Mouse (Mus musculus) embryonic facial prominence, embryonic 11.5 days (tissue): ENCODE data around the gene Fabp3. TPM values are rescaled to one million over a fixed set of nuclear protein-coding genes. Genes with fewer than 3 reads are reported as not detected.

Experiments used
- ATAC-seq: fragments of 200-750 bp; cut with Nextera tagmentation; replicated peaks from 2 replicates; pipeline ENCODE4 v1.8.0; 2017; ENCODE audit warnings: low read depth; ENCODE audit not compliant: insufficient number of reproducible peaks, low FRiP score, low TSS enrichment
- DNase-seq: peaks from one replicate; pipeline ENCODE4 v3.0.0-alpha.2; 2015; ENCODE audit warnings: low spot score
- H3K27ac ChIP-seq: fragments of 300-500 bp; sonication (generic); replicated peaks from 2 replicates; pipeline ENCODE4 v1.5.1; 2014; ENCODE audit warnings: mild to moderate bottlenecking, low read depth, low read length, control low read depth
- H3K27me3 ChIP-seq: fragments of 300-500 bp; sonication (generic); 2 replicates; pipeline ENCODE4 v1.6.1; 2014; ENCODE audit warnings: mild to moderate bottlenecking, low read length, moderate library complexity, mixed read lengths; ENCODE audit not compliant: control insufficient read depth, insufficient read depth
- H3K36me3 ChIP-seq: fragments of 300-500 bp; sonication (generic); replicated peaks from 2 replicates; pipeline ENCODE4 v1.6.1; 2014; ENCODE audit warnings: low read depth, mild to moderate bottlenecking, low read length, moderate library complexity, mixed read lengths; ENCODE audit not compliant: control insufficient read depth, insufficient read depth
- H3K4me1 ChIP-seq: fragments of 300-500 bp; sonication (generic); 2 replicates; pipeline ENCODE4 v1.6.1; 2014; ENCODE audit warnings: low read length, mixed read lengths; ENCODE audit not compliant: control insufficient read depth, insufficient read depth
- H3K4me2 ChIP-seq: fragments of 300-500 bp; sonication (generic); 2 replicates; pipeline ENCODE4 v1.6.1; 2014; ENCODE audit warnings: low read depth, mild to moderate bottlenecking, control low read depth, low read length, moderate library complexity
- H3K4me3 ChIP-seq: fragments of 300-500 bp; sonication (generic); 2 replicates; pipeline ENCODE4 v1.5.1; 2014; ENCODE audit warnings: low read depth, low read length, control low read depth
- H3K9ac ChIP-seq: fragments of 300-500 bp; sonication (generic); replicated peaks from 2 replicates; pipeline ENCODE4 v1.6.1; 2014; ENCODE audit warnings: mild to moderate bottlenecking, control low read depth, low read length
- H3K9me3 ChIP-seq: fragments of 300-500 bp; sonication (generic); replicated peaks from 2 replicates; pipeline ENCODE4 v1.6.1; 2016; ENCODE audit warnings: mild to moderate bottlenecking, low read length, inconsistent platforms, mixed read lengths; ENCODE audit not compliant: control insufficient read depth
- WGBS: fragments of 180-500 bp; shearing (Covaris S2); extraction: QIAGEN DNeasy Blood & Tissue Kit; methylation state at CpG from one replicate; pipeline ENCODE4 v1.1.7; 2014; 5-methylcytosine and 5-hydroxymethylcytosine counted together
- polyA plus RNA-seq: library from polyadenylated mRNA; unstranded; fragments of >200 nt; fragmentation: Nextera tagmentation; extraction: Ambion mirVana; gene quantifications from 2 replicates; pipeline ENCODE4 v1.2.1, GENCODE M21; 2014

Gene Fabp3
- polyA plus RNA-seq, 1 experiment from 2014 or later: 12.4 TPM

DNA sequence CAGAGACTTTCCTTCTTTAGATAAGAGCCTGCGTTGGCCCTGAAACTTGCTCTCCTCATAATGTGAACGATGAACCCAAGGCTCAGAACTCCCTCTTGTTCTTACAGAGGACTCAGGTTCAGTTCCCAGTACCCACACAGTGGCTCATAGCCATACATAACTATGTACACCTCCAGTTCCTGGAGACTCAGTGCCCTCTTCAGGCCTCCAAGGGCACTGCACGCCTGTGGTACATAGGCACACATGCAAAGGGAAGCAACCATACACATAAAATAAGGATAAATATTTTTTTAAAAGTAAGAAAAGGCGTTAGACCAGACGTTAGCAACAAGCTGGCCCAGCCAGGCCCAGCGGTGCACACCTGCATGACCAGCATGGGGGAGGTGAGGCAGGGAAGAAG lies 41.3 kb downstream of the Fabp3 start:
- Histone ChIP-seq H3K36me3 (no peaks in the 10 kb centered on the region; the same call in 1 of the 2 replicates), H3K4me2 (no peak overlapping the region), H3K4me3 (no peak overlapping the region), H3K9me3 (no peaks in the 10 kb centered on the region), H3K4me1 (no peaks in the 10 kb centered on the region), H3K9ac (no peak overlapping the region), H3K27ac (no peak overlapping the region), H3K27me3 (no peaks in the 10 kb centered on the region)
- ATAC-seq (no peak), DNase-seq (no peak)
- 93% methylated on average over 6 of the region's 6 CpGs for WGBS

DNA sequence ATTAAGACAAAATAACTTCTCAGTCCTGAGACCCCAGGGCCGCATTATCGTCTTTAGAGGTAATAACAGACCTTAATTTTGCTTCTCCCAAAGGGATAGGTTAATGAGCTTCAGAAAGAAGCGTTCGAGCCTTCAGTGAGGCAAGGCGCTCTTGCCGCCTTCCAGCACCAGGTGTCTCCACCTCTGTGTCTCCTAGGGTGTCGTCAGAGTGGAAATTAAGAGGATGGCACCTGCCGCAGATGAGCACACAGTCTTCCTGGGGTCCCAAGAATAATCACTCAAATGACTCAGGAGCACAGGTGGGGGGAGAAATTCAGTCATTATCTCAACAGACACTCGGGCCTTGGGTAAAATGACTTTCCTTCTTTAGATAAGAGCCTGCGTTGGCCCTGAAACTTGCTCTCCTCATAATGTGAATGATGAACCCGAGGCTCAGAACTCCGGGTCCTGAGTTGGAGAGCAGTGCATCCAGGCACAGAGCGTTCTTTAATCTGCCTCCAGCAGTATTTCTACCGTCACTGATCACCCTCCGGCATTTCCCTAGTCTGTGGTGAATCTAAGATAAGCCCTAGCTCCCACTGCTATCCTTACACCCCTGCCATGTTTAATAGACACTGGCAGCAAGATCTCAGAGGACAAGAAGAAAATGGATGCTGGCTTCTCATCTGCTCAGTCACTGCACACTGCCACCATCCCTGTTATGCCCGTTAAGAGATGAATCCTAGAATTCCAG lies 42.5 kb downstream of the Fabp3 start:
- H3K4me3 ChIP-seq: no peak overlapping the region
- no peaks in the 10 kb centered on the region for H3K9me3 ChIP-seq
- H3K4me1 ChIP-seq: no peaks in the 10 kb centered on the region
- ATAC-seq (no peak), DNase-seq (no peak)
- no peak overlapping the region for H3K9ac ChIP-seq
- H3K4me2 ChIP-seq: no peak overlapping the region
- H3K36me3 ChIP-seq: no peaks in the 10 kb centered on the region; the same call in 1 of the 2 replicates
- H3K27me3 ChIP-seq: no peaks in the 10 kb centered on the region
- H3K27ac ChIP-seq: no peak overlapping the region
- 90% methylated on average over 16 of the region's 16 CpGs for WGBS

DNA sequence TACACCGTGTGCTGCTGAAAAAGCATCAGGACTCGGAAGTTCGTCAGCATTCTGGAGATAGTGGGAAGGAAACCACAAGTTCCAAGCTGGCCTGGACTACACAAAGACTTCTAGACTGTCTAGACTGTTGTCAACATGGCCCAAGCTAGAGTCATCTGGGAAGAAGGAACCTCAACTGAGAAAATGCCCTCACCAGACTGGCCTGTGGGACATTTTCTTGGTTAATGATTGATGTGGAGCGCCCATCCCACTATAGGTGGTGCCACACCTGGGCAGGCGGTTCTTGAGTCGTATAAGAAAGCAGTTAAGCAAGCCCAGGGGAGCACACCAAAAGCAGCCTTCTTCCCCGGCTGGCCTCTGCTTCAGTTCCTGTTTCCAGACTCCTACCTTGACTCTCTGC lies 44.2 kb downstream of the Fabp3 start:
- no peak overlapping the region for H3K4me3 ChIP-seq
- no peak overlapping the region for H3K4me2 ChIP-seq
- H3K9ac ChIP-seq: no peak overlapping the region
- DNase-seq: no peak
- no peaks in the 10 kb centered on the region for H3K4me1 ChIP-seq
- H3K27ac ChIP-seq: no peak overlapping the region
- no peak for ATAC-seq
- no peaks in the 10 kb centered on the region for H3K27me3 ChIP-seq
- WGBS: 88% methylated on average over 7 of the region's 7 CpGs
- H3K9me3 ChIP-seq: no peaks in the 10 kb centered on the region
- no peaks in the 10 kb centered on the region; the same call in 1 of the 2 replicates for H3K36me3 ChIP-seq

- Histone ChIP-seq H3K27me3 (no peaks in the 10 kb centered on the region), H3K4me3 (no peak overlapping the region), H3K9me3 (no peaks in the 10 kb centered on the region), H3K36me3 (no peaks in the 10 kb centered on the region; the same call in 1 of the 2 replicates), H3K4me1 (no peaks in the 10 kb centered on the region; the same call in 1 of the 2 replicates), H3K27ac (no peak overlapping the region), H3K9ac (no peak overlapping the region), H3K4me2 (no peak overlapping the region)
- ATAC-seq: no peak
- DNase-seq: no peak
Observed at GRCm38 (mm10) chr4:130357946-130358345, 49.6 kb downstream of the Fabp3 start.

DNA sequence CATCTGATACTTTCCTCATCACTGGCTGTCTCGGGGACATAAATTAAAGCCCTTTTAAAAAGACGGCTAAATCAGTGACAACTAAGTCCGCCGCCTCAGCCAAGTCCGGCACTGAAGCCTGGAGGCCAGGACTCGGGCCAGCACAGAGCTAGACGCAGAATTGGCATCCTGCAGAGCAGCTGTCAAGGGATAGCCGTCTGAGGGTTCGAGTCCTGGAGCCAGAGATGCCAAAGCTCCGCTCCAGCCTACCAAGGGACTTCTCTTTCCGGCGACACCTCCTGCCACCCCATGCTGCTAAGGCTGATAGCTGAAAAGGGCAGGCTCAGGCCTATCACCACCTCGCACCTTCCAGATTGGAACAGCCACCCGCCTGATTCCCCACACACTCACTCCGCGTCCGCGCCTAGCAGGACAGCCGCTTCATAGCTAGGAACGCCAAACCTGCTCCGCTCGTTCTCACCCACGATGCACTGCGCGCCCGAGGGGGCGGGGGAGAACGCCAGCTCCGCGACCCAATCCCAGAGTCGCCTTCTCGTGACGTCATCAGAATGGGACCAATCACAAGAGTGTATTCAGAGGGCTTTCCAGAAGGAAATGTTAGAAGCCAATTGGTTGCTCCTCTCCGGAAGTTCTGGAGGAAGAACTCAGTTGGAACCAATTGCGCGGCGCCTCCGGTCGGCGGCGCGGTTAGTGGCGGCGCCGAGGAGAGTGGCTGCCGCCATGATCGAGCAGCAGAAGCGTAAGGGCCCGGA lies 51.3 kb downstream of the Fabp3 start, which contains the start of the genes Zcchc17 and Snrnp40:
Gene Zcchc17, minus strand, starts transcription at position 458 of the 752 bp plus-strand sequence.
Gene Snrnp40, plus strand, starts transcription at position 647 of the 752 bp plus-strand sequence.
- H3K9me3 ChIP-seq: no peaks in the 10 kb centered on the region
- H3K36me3 ChIP-seq: no peaks in the 10 kb centered on the region; the same call in 1 of the 2 replicates
- peak within 1 kb of the TSS; percentile 47; the same call in 1 of the 2 replicates for H3K27ac ChIP-seq
- ATAC-seq (peak; percentile 97), DNase-seq (peak; percentile 100)
- peak within 1 kb of the TSS; percentile 83 for H3K4me3 ChIP-seq
- H3K9ac ChIP-seq: peak within 1 kb of the TSS; percentile 93
- peak within 1 kb of the TSS; percentile 77 for H3K4me2 ChIP-seq
- H3K27me3 ChIP-seq: no peaks in the 10 kb centered on the region
- no peaks in the 10 kb centered on the region; the same call in 1 of the 2 replicates for H3K4me1 ChIP-seq
- under 1% methylated on average over 49 of the region's 49 CpGs for WGBS

DNA sequence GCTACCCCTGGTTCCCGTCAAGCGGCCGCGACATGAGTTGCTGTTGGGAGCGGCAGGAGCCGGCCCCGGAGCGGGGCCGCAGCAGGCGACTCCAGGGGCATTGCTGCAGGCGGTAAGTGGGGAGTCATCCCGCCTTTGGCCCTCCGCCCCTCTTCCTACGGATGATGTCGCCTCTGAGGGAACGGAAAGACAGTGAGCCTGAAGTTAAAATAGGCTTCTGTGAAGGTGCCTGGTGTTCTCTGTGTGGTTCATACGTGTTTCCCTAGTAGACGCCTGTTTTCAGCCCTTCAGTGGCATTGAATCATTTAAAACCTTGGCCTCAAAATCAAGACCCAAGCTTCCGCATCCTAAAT lies 51.8 kb downstream of the Fabp3 start:
- Histone ChIP-seq H3K27ac (peak overlapping the region; percentile 22; the same call in 1 of the 2 replicates), H3K36me3 (no peaks in the 10 kb centered on the region; the same call in 1 of the 2 replicates), H3K4me3 (peak overlapping the region; percentile 83), H3K9me3 (no peaks in the 10 kb centered on the region), H3K4me2 (peak overlapping the region; percentile 75), H3K4me1 (no peaks in the 10 kb centered on the region; the same call in 1 of the 2 replicates), H3K27me3 (no peaks in the 10 kb centered on the region), H3K9ac (peak overlapping the region; percentile 87)
- DNase-seq (peak; percentile 2), ATAC-seq (no peak)
- 0% methylated on average over 19 of the region's 19 CpGs for WGBS
